Mouse (Mus musculus) spleen, adult 2 months (tissue): ENCODE measurements around the gene Cenpt.
A peak's percentile ranks its signal among the peaks of the same experiment; 100 is the strongest.

ENCODE experiments used
- CTCF ChIP-seq: fragments of 200-500 bp; IDR thresholded peaks from 2 replicates; pipeline ENCODE4 v1.5.1; 2011; ENCODE audit warnings: mild to moderate bottlenecking, inconsistent platforms; ENCODE audit not compliant: insufficient read depth, insufficient read length, insufficient replicate concordance; ENCODE audit errors: extremely low read depth
- POLR2A ChIP-seq: fragments of 200-500 bp; IDR thresholded peaks from 2 replicates; pipeline ENCODE4 v1.6.1; 2011; ENCODE audit warnings: low read depth, low read length, inconsistent platforms

- TF ChIP-seq POLR2A: peak; percentile 26; the same call in 1 of the 2 replicates
- TF ChIP-seq CTCF: no peak
Observed at GRCm38 (mm10) chr8:105900180-105900940, 47.3 kb upstream of the Cenpt start, which contains the start of gene Pskh1.
